Mouse (Mus musculus): Measurements from ENCODE around the gene Olfr91.
"Not testable (repeated sequence)": the region's sequence is repeated elsewhere in the genome, so short reads cannot be mapped to it uniquely, and the experiment has no call there.

The Olfr91 gene

GRCm38 (mm10) chr17:37098178-37098577 is at the start of gene Olfr91:
TSS of gene Olfr91 (minus strand) at chr17:37098278.
- DNase-seq (ENCODE audit: low spot score in 2 of 2), result no peak

- DNase-seq (ENCODE audit: low spot score in 2 of 2), result not testable (repeated sequence)
Observed at GRCm38 (mm10) chr17:37131366-37131765, 33.3 kb upstream of the Olfr91 start.

GRCm38 (mm10) chr17:37119988-37120387 is 21.9 kb upstream of the Olfr91 start, which contains the start of gene Olfr92:
TSS of gene Olfr92 (minus strand) at chr17:37120088.
- DNase-seq (ENCODE audit: low spot score in 2 of 2), result no peak

DNA sequence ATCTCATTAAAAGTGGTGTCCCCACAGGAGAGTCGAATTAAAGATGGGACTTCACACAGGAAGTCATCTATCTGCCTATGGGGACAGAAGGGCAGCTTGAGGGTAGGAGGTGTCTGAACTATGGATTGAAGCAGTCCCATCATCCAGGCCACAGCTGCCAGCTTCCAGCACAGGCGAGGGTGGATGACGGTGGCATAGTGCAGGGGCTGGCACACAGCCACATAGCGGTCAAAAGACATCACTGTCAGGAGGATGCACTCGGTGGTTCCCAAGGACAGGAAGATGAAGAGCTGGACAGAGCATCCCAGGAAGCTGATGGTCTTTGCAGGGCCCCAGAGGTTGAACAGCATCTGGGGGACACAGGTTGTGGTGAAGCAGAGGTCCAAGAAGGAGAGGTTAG is 4.8 kb downstream of the Olfr91 start:
- no peak for DNase-seq (ENCODE audit: low spot score in 2 of 2)

GRCm38 (mm10) chr17:37092198-37092597 is 5.9 kb downstream of the Olfr91 start:
- no peak for DNase-seq (ENCODE audit: low spot score in 2 of 2)

DNA sequence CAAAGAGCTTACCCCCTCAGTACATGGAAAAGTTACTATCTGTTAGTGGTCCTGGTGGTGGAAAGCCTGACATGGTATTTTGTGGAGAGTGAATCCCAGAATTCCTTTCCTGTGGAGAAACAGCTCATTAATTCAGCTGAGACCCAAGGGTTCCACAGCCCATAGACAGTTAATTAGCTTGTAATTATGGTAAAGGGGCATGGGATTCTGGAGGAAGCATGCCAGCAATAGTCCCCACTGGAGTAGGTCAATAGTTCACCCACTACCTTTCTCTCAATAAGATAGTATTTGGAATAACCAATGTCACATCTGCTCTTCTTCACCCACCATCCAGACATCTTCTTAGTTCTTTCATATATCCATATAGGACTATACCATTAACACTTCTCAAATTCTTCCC is 9.7 kb downstream of the Olfr91 start, which contains the start of gene Olfr90:
Gene Olfr90 (minus strand): TSS at position 101 of the 400 bp plus-strand sequence.
- no peak for DNase-seq (ENCODE audit: low spot score in 2 of 2)

DNA sequence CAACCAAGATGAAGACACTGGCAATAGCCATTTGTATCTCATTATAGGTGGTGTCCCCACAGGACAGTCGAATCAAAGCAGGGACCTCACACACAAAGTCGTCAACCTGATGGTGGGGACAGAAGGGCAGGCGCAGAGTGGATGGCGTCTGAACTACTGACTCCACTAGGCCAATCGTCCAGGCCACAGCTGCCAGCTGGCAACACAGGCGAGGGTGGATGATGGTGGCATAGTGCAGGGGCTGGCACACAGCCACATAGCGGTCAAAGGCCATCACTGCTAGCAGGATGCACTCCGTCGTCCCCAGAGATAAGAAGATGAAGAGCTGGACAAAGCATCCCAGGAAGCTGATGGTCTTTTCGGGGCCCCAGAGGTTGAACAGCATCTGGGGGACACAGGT is 12.5 kb downstream of the Olfr91 start:
- DNase-seq (ENCODE audit: low spot score in 2 of 2), result no peak

DNA sequence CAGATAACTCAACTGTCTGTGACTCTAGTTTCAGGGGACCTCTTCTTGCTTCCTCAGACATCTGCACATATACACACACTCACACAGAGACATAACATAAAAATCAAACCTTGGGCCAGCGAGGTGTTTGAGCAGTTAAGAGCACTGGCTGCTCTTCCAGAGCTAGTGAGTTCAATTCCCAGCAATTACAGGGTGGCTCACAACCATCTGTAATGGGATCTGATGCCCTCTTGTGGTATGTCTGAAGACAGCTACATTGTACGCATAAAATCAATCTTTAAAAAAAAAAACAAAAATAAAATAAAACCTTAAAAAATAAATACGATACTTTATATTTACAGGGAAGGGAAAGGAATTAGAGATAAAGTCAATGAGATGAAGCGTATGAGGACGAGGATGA is 13.4 kb downstream of the Olfr91 start:
- no peak for DNase-seq (ENCODE audit: low spot score in 2 of 2)

- DNase-seq (ENCODE audit: low spot score in 2 of 2), result no peak
Observed at GRCm38 (mm10) chr17:37083327-37083726, 14.8 kb downstream of the Olfr91 start.

GRCm38 (mm10) chr17:37081659-37082058 is 16.4 kb downstream of the Olfr91 start:
- no peak for DNase-seq (ENCODE audit: low spot score in 2 of 2)

DNA sequence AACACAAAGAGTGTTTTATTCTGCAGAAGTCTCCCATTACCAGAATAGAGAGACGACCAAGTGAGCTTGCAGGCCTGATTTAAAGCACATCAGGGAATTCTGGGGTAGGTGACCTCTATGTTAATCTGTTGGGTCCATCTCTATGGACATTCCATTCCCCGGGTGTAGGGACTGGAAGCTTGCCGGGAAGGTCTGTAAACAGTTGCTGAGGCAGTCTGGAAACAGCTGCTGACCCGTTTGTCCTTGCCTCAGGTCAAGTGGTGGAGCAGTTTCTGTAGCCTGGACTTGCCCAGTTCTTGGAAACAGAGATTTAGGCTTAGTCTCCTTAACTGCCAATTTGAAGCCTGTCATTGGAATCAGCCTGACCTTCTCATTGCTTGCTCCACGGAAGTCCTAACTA is 18.0 kb downstream of the Olfr91 start:
- DNase-seq (ENCODE audit: low spot score in 2 of 2), result no peak

GRCm38 (mm10) chr17:37078990-37079389 is 19.1 kb downstream of the Olfr91 start:
- no peak for DNase-seq (ENCODE audit: low spot score in 2 of 2)

- no peak for DNase-seq (ENCODE audit: low spot score in 2 of 2)
Observed at GRCm38 (mm10) chr17:37078193-37078592, 19.9 kb downstream of the Olfr91 start.

DNA sequence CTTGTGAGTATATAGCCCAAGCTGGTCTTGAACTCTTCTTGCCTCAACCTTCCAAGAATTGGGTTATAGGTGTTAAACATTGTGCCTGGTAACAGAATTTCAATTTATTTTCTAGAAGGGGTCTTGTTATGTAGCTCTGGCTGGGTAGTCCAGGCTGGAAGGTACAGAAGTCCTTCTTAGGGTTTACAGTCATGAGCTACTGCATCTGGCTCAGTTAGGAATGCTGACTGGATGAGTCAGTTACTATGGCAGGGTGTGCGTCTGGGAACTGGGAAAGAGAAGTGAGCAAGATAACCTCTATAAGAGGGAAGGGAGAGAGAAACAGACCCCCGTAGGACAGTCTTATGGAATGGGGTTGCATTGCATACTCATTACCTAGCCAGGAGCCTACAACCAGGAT is 22.3 kb downstream of the Olfr91 start:
- no peak for DNase-seq (ENCODE audit: low spot score in 2 of 2)

- DNase-seq (ENCODE audit: low spot score in 2 of 2), result no peak
Observed at GRCm38 (mm10) chr17:37075181-37075580, 22.9 kb downstream of the Olfr91 start.

- DNase-seq (ENCODE audit: low spot score in 2 of 2), result peak in 1 of 2 experiments; percentile 8
Observed at GRCm38 (mm10) chr17:37072730-37073276, 25.3 kb downstream of the Olfr91 start.

DNA sequence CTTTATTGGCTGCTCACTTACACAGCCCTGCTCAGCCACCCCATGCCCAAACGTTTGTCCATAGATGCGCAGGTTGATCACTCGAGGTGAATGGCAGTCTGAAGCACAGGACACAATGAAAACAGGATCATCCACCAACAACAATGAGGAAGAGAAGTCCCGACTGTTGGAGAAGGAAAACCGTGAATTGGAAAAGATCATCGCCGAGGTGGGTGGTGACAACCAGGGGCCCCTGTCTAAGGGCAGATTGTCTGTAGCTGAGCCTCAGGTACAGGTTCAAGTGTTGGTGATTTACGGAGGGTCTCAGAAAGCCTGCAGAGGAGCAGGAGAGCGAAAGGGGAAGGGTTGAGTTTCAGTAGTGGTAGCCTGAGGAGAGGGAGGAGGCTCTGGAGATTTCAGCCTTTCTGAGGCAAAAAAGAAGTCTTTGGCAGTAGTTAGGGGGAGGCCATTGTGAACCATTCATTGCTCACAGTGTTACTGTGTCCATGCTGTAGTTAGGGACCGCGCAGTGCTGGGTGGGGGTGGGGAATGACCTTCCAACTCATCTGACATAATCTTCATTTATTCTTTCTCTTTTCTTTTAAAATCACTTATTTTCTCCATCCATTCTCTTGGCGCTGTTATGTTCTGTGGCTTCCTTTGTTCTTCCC is 25.9 kb downstream of the Olfr91 start:
- no peak for DNase-seq (ENCODE audit: low spot score in 2 of 2)

DNA sequence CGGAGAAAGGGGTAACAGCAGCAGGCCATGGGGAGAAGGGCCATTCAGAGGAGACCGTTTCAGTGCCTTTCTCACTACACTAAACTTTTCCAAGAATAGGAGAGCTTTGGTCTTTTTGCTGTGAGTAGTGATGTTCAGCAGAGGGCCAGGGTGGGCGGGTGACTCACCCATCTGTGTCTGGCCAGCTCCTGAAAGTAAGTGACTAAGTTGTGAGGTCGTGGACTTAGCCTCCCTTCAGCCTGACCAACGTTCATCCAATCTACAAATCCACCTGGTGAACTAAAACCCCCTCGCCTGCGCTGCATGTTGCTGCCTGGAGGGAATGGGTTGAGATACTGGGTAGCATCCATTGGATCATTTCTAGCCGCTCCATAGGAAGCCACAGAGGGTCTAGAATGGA is 28.0 kb downstream of the Olfr91 start:
- peak in 1 of 2 experiments; percentile 2 for DNase-seq (ENCODE audit: low spot score in 2 of 2)

- no peak for DNase-seq (ENCODE audit: low spot score in 2 of 2)
Observed at GRCm38 (mm10) chr17:37067861-37068260, 30.2 kb downstream of the Olfr91 start.

GRCm38 (mm10) chr17:37065993-37066392 is 32.1 kb downstream of the Olfr91 start:
- DNase-seq (ENCODE audit: low spot score in 2 of 2), result no peak

DNA sequence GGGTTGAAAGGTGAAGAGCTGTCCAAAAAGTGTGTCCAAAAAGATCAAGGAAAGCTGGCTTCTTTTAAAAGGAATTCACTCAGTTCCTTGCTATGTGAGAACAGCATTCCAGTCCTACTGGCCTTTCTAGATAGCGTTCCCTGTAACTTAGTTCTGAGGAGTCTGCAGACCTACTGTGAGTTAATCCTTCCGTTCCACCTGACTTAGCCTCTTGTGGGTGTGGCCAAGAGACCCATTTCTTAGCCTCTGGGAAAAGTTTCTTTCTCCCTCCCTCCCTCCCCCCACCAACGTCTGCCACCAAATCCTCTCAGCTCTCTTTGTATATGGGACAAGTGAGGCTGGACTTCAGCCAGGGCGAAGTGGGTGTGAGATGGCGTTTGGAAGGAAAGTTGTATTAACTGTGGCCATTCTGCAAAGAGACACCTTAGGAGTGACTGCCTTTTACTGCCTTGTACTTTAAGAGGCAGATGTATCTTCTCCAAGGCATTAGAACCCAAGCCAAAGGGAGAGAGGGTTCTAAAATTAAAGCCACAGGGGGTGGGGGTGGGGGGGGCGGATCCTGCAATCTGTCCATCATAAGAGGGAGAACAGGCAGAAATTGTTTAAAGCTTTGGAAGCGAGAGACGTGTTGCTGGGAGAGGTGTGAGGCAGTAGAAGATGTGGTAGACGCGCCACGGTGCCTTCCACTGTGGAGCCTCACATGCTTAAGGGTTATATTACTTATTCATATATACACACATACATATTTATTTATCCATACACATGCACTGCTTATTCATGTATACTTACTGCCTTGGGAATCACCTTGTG is 34.2 kb downstream of the Olfr91 start:
- no peak for DNase-seq (ENCODE audit: low spot score in 2 of 2)

GRCm38 (mm10) chr17:37063063-37063462 is 35.0 kb downstream of the Olfr91 start:
- no peak for DNase-seq (ENCODE audit: low spot score in 2 of 2)
